Mouse (Mus musculus) gastrocnemius, adult 2 months (tissue): Measurements from ENCODE around the gene Olfr933. TPM values are rescaled to one million over a fixed set of nuclear protein-coding genes. Genes with fewer than 3 reads are reported as not detected.

ENCODE experiments used
- DNase-seq: peaks from one replicate; pipeline ENCODE4 v3.0.0; 2022
- H3K27ac ChIP-seq: fragments of 200-600 bp; 2 replicates; pipeline ENCODE4 v1.8.1; 2022; ENCODE audit warnings: mild to moderate bottlenecking
- H3K4me3 ChIP-seq: fragments of 200-600 bp; 2 replicates; pipeline ENCODE4 v1.8.1; 2022; ENCODE audit warnings: mild to moderate bottlenecking, moderate library complexity
- CTCF ChIP-seq: fragments of 200-600 bp; IDR thresholded peaks from 2 replicates; pipeline ENCODE4 v1.8.1; 2022; ENCODE audit warnings: antibody characterized with exemption, mild to moderate bottlenecking, moderate library complexity
- intact Hi-C: fragments of 180-260 bp; cut with DNase I; formaldehyde crosslinking; loops from one replicate; pipeline ENCODE4 v1.15.1; 2025
- long read RNA-seq, 2 experiments: library from polyadenylated mRNA; stranded (forward); transcript quantifications; one replicate each; pipeline ENCODE4 v2.0.0; 2021
- total RNA-seq, 2 experiments: library from RNA; stranded (reverse); gene quantifications; 2 replicates each; pipeline ENCODE4 v1.2.3; 2021

The Olfr933 gene
- not detected for total RNA-seq
- long read RNA-seq, experiment 1: 0 reads
- long read RNA-seq, experiment 2: 0 reads

- no peak within 1 kb of the TSS for H3K4me3 ChIP-seq
- intact Hi-C loops: no loop called here
- no peak for DNase-seq
- no peak within 1 kb of the TSS for H3K27ac ChIP-seq
- no peak for TF ChIP-seq CTCF
These were observed at the start of gene Olfr933 for GRCm38 (mm10) chr9:38972013-38972412. Gene Olfr933 (plus strand): TSS chr9:38972313.

- Histone ChIP-seq H3K4me3 (no peak within 1 kb of the TSS), H3K27ac (no peak within 1 kb of the TSS)
- intact Hi-C loops: no loop called here
- TF ChIP-seq CTCF: no peak
- no peak for DNase-seq
These were observed 42.6 kb upstream of the Olfr933 start, which contains the start of gene Olfr930 for GRCm38 (mm10) chr9:38929509-38929908. Gene Olfr930 (plus strand): TSS chr9:38929809.

- Histone ChIP-seq H3K4me3 (peak overlapping the region; percentile 53), H3K27ac (no peak overlapping the region)
- no peak for DNase-seq
- intact Hi-C loops: no loop called here
- TF ChIP-seq CTCF: no peak
These were observed 18.6 kb upstream of the Olfr933 start for GRCm38 (mm10) chr9:38953401-38954123.

- peak overlapping the region; percentile 53 for H3K4me3 ChIP-seq
- H3K27ac ChIP-seq: no peak overlapping the region
- DNase-seq: no peak
- intact Hi-C loops: no loop called here
- peak; percentile 22; the same call in 1 of the 2 replicates for TF ChIP-seq CTCF
These were observed 18.0 kb upstream of the Olfr933 start for GRCm38 (mm10) chr9:38954124-38954416.

- no peak for TF ChIP-seq CTCF
- intact Hi-C loops: no loop called here
- no peak within 1 kb of the TSS for H3K4me3 ChIP-seq
- DNase-seq: no peak
- no peak within 1 kb of the TSS for H3K27ac ChIP-seq
These were observed 16.1 kb downstream of the Olfr933 start, which contains the start of gene Olfr934 for GRCm38 (mm10) chr9:38988215-38988614. Gene Olfr934 (minus strand): TSS chr9:38988315.

- DNase-seq: no peak
- no peak for TF ChIP-seq CTCF
- Histone ChIP-seq H3K27ac (no peak within 1 kb of the TSS), H3K4me3 (no peak within 1 kb of the TSS)
- intact Hi-C loops: no loop called here
These were observed 27.5 kb downstream of the Olfr933 start, which contains the start of gene Olfr935 for GRCm38 (mm10) chr9:38999583-38999982. Gene Olfr935 (minus strand): TSS chr9:38999683.

GRCm38 (mm10) chr9:39023277-39023676 is 51.2 kb downstream of the Olfr933 start, which contains the start of gene Olfr146:
Gene Olfr146 (minus strand): TSS chr9:39023377.
- no peak within 1 kb of the TSS for H3K4me3 ChIP-seq
- H3K27ac ChIP-seq: no peak within 1 kb of the TSS
- DNase-seq: no peak
- TF ChIP-seq CTCF: no peak
- intact Hi-C loops: no loop called here

Other genes starting within 250 kb of the Olfr933 start
- under 1 TPM in 1 of 2 experiments, not detected in 1; 0.06 TPM for gene Olfr920, start 220.0 kb upstream of the Olfr933 start, total RNA-seq
- gene Olfr921, start 199.2 kb upstream of the Olfr933 start, total RNA-seq: not detected
- not detected for gene Olfr922, start 157.7 kb upstream of the Olfr933 start, total RNA-seq
- not detected for gene Olfr923, start 145.8 kb upstream of the Olfr933 start, total RNA-seq
- gene Olfr924, start 127.9 kb upstream of the Olfr933 start, total RNA-seq: not detected
- gene Olfr26, start 117.3 kb upstream of the Olfr933 start, total RNA-seq: not detected
- gene Olfr926, start 95.2 kb upstream of the Olfr933 start, total RNA-seq: not detected
- not detected for gene Olfr930, start 42.5 kb upstream of the Olfr933 start, total RNA-seq
- not detected for gene Olfr934, start 16.0 kb downstream of the Olfr933 start, total RNA-seq
- not detected for gene Olfr935, start 27.4 kb downstream of the Olfr933 start, total RNA-seq
- gene Olfr146, start 51.1 kb downstream of the Olfr933 start, total RNA-seq: not detected
- not detected for gene Olfr937, start 92.6 kb downstream of the Olfr933 start, total RNA-seq
- not detected for gene Olfr938, start 106.6 kb downstream of the Olfr933 start, total RNA-seq
- not detected for gene Olfr27, start 155.8 kb downstream of the Olfr933 start, total RNA-seq
- not detected for gene Olfr943, start 194.0 kb downstream of the Olfr933 start, total RNA-seq
- not detected for gene Olfr944, start 229.6 kb downstream of the Olfr933 start, total RNA-seq